Mouse (Mus musculus) adrenal gland, adult 18-20 months (tissue): ENCODE results near the gene Gabrb3. TPM values are rescaled to one million over a fixed set of nuclear protein-coding genes. Genes with fewer than 3 reads are reported as not detected.

Source experiments
- DNase-seq, 2 experiments: peaks; one replicate each; pipeline ENCODE4 v3.0.0; 2021 to 2022; ENCODE audit warnings: low spot score in 2 of 2
- long read RNA-seq, 2 experiments: library from polyadenylated mRNA; stranded (forward); transcript quantifications; one replicate each; pipeline ENCODE4 v2.0.0; 2021
- total RNA-seq, 2 experiments: library from RNA; stranded (reverse); gene quantifications; 1 replicate in 1 of 2; 2 replicates in 1 of 2; pipeline ENCODE4 v1.2.3; 2021

Gabrb3 gene
- total RNA-seq = 1 to 10 TPM; 5.8 to 9.6 TPM
- long read RNA-seq, experiment 1, full-length matches to known transcripts = 1 of 2 reads
- long read RNA-seq, experiment 1, partial matches to known transcripts = 0 of 2 reads
- long read RNA-seq, experiment 1, other reads (novel, unspliced or antisense) = 1 of 2 reads
- long read RNA-seq, experiment 2, full-length matches to known transcripts = 2 of 3 reads
- long read RNA-seq, experiment 2, partial matches to known transcripts = 0 of 3 reads
- long read RNA-seq, experiment 2, other reads (novel, unspliced or antisense) = 1 of 3 reads

DNA sequence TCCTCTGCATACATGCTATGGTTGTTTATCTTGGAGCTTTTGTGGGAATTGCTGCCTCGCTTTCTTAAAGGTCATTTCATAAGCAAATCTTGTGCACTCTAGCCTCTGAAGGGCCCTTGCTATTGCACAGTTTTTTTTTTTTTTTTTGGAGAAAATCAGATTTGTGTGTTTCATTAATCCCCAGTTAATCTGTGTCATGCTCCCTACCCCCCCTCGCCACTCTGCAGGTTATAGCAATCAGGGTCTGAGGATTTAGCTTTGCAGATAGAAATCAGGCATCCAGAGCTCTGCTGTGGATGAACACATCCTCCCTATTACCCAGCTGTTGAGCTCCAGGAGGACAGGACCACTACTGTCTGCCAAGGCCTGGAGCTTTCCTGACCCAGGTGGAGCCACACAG, at the start of gene Gabrb3:
Gene Gabrb3 (plus strand): TSS at position 301 of the 400 bp plus-strand sequence.
- no peak for DNase-seq

DNA sequence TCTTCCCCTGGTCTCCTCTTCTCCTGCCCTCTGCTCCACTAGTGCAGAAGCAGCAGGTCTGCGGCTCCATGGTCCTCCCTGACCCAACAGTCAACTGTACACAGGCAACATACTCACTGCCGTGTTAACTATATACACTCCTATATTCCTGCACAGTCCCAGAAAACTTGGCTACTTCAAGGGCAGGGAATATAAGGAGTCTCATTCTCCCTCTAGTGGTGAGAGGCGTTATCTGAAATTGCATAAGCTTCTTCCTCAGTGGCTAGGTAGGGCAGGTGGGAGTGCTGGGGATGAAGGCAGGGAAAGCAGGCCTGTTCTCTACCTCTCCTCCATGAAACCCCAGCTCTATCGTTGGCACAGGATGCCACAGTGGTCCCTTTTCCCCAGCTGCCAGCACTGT, 35.4 kb upstream of the Gabrb3 start:
- no peak for DNase-seq

DNA sequence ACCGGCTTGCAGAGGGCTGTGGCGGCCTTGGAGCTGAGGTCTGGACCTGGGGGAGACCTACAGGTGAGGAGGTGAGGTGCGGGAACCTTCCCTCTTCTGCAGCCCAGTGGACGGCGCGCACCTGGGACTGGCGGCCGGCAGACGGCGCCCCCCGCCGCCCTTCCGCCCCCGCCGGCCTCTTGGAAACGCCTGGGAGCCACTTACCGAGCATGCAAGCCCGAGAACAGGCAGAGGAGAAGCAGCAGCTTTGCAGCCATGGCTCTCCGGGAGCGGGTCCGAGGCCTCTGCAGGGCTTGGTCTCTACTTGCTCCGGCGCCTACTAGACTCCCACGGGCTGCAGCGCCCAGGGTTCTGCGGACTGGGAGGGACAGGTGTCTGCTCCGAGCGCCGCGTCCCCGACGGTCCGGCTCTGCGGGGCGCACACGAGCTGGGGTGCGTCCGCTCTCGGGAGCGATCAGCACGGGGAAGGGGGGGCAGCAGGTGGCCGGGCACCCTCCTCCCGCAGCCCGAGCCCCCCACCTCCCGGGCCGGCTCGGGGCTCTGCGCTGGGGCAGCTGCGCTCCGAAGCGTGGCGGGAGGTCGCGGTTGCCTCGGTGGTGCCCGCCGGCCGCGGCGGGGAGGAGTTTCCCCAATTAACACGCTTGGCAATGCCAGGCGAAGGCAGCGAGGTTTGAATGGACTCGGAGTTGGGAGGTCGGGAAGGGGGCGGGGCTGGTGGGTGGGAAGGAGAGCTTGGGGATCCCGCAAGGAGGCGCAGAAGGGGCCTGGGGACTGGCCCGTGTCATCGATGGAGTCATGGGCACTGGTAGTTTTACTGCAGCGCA, 32.8 kb upstream of the Gabrb3 start, which contains the start of gene Gabrg3:
Gene Gabrg3 (minus strand): TSS at position 672 of the 824 bp plus-strand sequence.
- peak; percentile 20 to 34 for DNase-seq

DNA sequence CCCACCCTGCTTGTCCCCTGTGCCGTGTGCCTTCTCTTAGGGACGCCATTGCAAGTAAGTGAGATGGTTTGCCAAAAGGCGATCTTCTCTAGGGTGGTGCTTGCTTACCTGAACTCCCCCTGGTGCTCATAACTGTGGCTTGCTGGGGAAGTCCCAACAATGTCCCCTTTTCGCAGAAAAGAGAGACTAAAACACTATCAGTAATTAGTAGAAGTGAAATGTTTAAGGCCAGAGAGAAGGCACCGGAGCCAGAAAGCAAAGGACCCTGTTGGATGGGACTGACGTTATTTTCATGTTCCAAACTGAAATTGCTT, 32.2 kb upstream of the Gabrb3 start:
- DNase-seq = no peak

DNA sequence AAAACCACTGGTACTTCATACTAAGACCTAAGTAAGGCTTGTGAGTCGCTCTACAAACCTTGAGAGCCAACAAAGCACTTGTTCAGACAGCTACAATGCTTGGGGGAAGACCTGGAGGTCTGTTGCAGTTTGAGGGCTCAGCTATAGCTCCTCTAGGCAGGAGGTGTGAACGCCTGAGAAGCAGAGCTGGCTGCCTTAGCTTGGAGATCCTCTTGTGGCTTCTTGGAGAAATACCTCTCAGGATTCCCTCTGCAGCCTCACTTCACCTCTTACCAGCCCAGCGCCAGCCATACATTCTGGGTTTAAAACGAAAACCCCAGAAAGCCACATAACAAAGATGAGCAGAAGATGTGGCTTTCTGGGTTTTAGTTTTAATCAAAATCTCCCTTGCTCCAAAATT, 29.4 kb upstream of the Gabrb3 start:
- DNase-seq = no peak

DNA sequence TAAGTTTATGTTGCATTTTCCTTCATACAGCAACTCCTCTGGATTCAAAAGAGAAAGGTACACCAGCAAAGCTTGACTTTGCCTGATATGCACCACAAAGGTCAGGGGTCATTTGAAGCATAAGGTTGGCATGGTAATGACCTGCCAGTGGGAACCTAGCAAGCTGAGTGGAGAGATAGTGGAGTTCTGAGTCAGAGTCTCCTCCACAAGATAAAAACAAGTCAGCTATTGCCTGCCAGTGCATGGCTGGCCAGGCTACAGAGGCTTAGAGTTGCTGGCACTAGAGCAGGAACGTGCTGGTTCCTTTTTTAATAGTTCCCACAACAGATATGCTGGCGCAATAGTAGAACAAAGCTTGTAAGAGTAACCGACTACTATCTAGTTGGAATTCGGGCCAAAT, 25.9 kb upstream of the Gabrb3 start:
- no peak for DNase-seq

DNA sequence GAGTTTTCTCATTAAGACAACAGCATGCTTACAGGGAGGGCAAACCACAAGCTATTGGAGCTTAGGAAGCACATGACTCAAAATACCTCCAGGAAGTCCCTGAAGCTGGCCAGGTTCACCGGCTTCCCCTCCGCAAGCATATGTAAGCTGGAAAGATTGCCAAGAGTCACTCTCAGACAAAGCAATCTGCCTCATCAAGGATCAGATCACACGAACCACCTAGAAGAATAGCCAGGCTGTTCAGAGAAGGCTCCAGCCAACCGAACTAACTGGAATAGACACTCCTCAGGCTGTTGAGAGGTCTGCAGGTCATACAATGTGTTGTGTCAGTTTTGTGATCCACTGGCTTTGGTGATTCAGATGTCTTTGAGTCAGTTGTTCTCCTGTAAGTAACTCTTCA, 8.3 kb upstream of the Gabrb3 start:
- no peak for DNase-seq

DNA sequence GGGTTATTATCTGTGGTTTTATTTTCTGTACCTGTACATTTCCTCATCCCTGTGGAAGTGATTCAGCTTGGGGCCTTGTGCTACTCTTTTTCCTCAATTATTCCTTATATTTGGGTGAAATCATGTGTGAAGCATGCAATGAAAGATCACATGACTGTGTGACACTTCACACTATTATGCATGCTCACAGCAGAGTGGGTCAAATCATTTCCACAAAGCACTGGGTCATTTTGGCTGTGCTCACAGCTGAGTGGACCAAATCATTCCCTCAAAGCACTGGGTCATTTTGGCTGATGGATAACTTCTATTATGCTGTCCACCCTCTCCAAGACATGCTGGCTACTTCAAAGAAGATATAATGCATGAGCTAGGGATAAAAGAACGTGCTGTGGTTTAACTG, 6.6 kb upstream of the Gabrb3 start:
- no peak for DNase-seq

DNA sequence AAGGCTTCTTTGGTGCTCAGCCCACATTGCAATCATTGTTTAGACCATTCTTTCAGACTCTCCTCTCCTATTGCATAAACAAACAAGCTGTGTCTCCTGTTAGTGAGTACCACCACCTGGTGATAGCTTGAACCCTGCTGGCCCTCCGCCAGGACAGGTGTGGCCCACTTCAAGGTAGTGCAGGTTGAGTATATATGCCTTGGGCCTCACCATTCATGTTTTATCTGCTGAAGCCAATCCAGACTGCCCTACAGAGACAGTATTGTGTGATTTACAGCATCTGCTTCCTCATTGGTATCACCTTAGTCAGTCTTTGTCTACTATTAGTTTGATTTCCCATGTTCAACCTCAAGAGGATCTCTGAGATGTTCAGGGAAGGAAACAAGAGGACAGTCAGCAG, 1.6 kb downstream of the Gabrb3 start:
- no peak for DNase-seq

DNA sequence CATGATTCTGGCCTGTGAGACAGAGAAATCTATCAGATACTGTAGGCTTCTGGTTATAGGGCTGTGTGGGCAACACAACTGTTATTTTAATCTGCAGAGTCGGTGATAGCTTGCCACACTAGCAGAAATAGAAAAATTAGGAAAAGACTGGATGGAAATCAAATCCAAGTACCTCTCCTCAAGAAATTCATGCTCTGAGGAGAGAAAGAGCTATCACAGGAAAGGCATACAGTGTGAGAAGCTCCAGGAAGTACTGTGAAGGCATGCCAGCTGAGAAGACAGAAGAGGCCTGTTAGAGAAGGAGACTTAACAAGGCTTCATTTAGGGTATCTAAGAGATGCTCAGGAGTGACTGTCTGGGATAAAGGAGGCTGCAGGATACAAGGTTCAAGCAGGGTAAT, 3.2 kb downstream of the Gabrb3 start:
- DNase-seq = no peak

DNA sequence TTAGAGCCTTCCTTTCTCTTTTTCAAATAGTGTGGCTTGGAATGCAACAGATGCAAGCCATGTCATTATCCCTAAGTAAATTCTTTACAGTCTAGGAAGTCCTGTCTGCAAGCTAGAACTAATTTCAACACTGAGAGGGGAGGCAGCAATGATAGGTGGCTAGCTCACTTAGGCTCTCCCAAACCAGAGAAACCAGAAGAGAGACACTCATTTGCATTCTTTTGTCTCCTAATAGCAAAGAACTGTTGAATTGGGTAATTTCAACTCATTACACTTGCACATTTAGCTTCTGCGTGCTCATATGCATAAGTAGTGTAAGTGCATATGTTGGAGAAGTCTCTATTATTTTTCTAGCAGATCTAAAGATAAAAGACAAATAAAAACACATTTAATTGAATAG, 28.7 kb downstream of the Gabrb3 start:
- DNase-seq = no peak

DNA sequence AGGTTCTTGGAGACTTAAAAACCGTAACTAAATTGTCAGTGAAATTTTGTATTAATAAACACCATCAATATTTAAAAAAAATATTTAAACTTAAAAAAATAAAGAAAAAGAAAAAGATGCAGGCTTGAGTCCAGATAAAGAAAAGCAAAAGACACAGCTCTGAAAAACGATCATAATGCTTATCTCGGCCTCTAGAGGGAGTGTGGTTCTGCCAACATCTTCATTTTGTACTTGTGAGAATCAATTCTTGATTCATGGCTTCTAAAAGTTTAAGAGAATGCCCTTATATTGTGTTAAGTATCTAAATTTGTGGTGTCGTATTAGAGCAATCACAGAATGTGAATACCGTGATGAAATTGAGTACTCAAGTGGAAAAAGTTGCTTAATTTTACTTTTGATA, 40.9 kb downstream of the Gabrb3 start:
- DNase-seq = no peak

DNA sequence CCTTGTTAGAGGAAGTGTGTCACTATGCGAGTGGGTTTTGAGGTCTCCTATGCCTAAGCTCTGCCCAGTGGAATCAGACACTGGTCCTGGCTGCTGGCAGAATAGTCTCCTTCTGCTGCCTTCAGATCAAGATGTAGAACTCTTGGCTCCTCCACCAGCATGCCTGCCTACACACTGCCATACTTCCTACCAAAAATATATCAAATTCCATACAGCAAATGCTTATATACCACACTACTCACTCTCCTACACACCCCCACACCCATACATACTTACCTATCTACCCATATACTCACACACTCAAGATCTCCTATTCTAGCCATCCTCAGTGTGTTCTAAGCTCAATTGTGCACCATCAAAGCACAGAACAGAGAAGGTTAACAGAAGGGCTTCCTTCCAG, 51.8 kb downstream of the Gabrb3 start:
- no peak for DNase-seq

DNA sequence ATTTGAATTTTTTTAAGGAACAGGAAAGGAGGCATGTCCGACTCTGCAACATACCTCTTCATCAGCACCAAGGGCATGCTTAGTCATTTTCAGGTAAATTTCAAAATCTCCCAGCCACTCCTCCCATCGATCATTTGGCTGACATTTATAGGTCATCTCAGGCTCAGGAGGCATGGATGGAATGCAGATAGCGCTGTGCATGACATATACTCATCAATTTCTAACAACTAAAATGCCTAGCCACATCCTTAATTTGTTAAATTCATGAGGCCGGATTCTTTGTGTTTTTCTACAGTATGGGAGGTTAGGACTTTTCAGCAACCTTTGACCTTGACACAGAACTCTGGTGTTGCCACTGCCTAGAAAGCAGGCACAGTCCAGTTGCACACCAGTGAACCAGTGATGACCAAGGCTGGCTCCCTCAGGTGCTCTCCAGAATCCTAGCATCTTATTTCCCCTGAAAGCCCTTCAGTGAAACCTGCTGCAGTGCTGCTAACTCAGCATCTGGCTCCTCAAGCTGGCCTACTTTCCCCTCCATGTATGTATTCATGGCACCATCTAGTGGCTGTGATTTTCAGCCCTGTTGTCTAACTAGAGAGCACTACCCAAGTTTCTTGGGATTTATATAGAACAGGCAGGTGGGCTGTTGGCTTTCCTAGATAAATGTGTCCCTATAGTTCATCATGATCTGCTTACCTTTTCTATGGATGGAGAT, 54.5 kb downstream of the Gabrb3 start:
- DNase-seq = peak; percentile 26 to 51

DNA sequence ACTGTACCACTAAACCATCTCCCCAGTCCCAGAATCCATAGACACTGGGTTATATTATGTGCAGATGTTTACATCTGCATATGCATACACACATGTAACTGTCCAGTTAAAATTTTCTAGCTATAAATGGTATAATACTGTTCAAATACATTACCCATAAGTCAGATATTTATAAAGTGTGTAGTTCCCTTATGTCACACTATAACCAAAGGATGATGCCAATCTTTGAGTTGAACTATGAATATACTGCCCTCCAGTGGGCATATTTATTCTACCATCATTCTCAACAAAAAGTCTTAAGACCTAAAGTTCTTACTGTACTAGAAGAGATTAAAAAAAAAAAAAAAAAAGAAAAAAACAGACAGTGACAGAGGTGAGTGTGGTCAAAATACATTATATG, 63.4 kb downstream of the Gabrb3 start:
- no peak for DNase-seq

DNA sequence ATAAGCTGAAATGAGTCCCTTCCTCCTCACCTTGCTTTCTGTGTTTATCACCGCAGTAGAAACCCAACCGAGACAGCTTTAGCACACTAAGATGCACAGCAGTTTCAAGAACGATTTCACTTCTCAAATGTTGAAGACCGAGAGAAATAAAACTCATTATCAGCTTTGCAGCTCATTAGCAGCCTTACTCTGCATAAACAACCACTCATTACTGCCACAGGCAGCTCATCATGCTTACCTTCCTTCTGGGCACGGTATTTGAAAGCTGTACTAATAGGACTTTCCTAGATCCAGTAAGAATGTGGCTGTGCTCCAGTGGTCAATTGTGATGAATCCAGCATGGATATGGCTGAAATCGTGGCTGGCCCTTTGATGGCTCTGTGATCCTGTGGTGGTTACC, 67.4 kb downstream of the Gabrb3 start:
- no peak for DNase-seq

DNA sequence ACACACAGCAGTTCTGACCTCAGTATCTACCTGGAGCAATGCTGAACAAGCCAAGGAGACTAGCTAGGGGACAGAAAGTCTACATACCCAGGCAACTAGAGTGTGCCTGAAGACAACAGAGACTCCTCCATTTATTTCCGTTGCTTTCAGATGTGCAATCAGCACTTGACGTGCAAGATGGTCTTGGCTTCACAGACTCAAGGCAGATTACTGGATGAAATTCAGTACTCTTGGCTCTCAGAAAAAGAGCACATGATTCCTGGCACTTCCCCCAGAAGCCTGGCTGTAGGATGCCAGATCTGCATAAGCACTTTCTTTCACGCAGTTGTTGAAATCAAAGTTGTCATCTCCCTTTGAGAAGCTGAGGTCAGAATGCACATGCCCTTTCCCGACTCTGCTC, 72.3 kb downstream of the Gabrb3 start:
- no peak for DNase-seq

DNA sequence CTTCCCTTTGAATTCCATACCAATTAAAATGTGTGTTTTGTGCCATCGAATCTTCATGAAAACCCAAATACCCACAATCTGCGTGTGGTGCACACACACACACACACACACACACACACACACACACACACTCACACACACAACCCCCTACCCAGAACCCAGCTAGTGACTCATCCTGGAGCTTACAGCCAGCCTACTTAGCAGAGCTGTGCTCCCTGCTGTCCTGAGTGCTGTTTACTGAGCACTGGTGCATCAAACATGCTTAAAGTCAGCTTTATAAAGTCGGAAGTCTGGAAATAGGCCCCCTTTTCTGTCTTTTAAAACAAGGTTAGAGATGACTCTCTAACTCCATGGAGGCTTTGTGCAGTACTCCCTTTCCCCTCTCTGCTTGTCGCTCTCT, 83.3 kb downstream of the Gabrb3 start:
- DNase-seq = no peak

DNA sequence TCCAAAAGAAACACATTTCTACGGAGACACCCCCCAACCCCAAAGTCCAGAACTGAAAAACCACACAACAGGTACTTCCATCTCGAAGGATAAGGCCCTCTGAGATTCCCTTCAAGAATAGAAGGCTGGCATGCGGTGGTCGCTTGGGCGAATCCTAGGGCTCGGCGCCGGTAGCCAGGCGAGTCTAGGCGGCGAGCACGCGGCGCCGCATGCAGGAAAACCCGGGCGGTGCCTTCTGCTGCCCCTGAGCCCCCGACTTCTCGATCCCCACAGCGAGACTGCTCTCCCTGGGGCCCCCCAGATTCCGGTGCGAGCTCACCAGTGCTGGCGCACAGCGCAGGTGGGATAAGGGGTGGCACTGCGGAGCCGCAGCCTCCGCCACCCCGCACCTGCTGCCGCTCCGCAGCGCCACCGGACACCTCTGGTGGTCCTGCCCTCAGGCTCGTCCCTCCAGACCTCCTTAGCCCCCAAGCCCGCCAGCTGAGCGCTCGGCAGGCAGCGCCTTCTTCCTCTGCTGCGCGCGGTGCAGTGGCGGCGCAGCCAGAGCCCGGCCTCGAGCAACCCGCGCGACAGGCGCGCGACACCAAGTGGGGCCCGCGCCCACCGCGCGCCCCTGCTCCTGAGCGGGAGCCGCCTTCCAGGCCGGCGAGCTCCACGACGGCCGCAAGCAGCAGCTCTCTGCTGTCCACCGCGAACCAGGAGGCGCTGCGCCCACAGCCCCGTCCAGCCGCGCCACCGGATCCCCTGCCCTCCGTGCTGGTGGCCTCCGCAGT, 89.6 kb downstream of the Gabrb3 start:
- DNase-seq = no peak

DNA sequence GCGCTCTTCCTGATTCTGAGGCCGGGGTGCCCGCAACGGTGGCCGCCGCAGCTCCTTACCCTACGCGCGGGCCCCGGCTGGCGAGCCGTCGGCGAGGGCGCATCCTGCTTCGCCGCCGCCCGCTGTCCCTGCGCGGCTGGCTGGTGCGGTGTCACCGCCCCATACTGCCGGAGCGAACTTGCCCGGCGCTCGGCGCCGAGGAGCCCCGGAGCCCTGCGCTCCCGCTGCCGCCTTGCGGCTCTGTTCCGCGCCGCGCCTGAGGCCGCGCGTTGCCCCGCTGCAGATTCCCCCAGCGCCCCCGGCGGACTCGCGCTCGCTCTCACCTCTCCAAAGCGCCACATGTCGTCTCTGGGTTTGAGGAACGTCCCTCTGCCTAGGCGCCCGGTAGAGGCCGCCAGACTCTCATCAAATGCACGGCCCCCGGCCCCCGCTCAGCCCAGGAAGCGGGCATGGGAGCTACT, 90.2 kb downstream of the Gabrb3 start, which contains the start of gene Gabra5:
Gene Gabra5 (minus strand): TSS at position 379 of the 461 bp plus-strand sequence.
- DNase-seq = no peak

DNA sequence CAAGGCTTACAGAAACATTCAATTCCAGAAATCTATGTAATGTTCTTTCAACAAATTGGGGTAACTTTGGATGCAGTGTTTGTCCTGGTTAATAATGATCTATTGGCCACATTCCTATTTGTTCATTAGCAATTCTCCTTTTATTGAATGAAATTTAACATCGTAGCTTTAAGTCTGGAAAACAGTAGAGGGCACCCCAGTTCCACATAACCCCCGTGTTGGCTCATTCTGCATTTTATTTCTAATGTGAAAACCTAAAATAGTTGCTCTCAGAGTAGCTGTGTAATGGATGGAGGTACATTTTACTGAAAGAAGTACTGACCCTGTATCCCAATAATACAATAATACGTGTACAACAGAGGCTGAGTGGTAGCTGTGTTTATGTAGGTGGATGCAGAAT, 93.5 kb downstream of the Gabrb3 start:
- DNase-seq = no peak
